Mouse (Mus musculus) ES-Bruce4 (cell line): Measurements from ENCODE around the gene Tchp.

Source experiments
- CTCF ChIP-seq: IDR thresholded peaks from one replicate; pipeline ENCODE4 v1.8.1; 2011; ENCODE audit warnings: low read depth, low read length
- EP300 ChIP-seq: IDR thresholded peaks from 2 replicates; pipeline ENCODE4 v1.6.1; 2011; ENCODE audit warnings: low read depth, low read length; ENCODE audit not compliant: insufficient read depth
- POLR2A ChIP-seq: IDR thresholded peaks from one replicate; pipeline ENCODE4 v1.8.1; 2011; ENCODE audit warnings: low read length; ENCODE audit not compliant: insufficient read depth

- no peak for TF ChIP-seq CTCF
- no peak for TF ChIP-seq POLR2A
- TF ChIP-seq EP300 = no peak
Measured at GRCm38 (mm10) chr5:114714551-114714950, 7.0 kb downstream of the Tchp start.
